Mouse (Mus musculus): Measurements from ENCODE around the gene Josd1.
"Not testable (repeated sequence)": the region's sequence is repeated elsewhere in the genome, so short reads cannot be mapped to it uniquely, and the experiment has no call there.

Gene Josd1

GRCm38 (mm10) chr15:79692334-79692733 lies 4.6 kb upstream of the Josd1 start:
- no peak for DNase-seq (ENCODE audit: low spot score)

- DNase-seq (ENCODE audit: low spot score), result no peak
Observed at GRCm38 (mm10) chr15:79691023-79691508, 3.3 kb upstream of the Josd1 start.

DNA sequence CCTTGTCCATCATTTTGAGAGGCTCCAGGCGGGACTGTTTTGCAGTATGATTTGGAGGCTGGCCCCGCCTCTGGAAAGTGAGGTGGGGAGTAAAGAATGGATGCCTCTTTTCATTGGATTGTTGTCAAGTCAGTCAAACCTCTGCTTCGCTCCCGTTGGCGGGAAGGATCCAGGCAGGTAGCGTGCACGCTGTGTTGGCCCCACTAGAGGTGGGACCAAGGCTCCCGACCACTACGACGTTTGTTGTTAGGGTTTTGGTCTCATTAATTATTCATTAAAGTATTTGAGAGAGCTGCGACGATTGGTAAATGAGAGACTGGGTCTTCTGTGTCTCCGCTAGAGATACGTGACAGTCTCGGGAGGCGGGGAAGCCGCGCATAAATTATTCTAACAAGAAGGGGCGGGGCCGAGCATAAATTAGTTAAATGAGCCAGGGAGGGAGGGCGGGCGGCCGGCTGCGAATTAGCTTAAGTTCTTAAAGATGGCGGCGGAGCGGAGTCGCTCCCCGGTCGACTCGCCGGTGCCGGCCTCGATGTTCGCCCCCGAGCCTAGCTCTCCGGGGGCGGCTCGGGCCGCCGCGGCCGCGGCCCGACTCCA lies 2.8 kb upstream of the Josd1 start, which contains the start of gene Gtpbp1:
Gene Gtpbp1 (plus strand): TSS at position 420 of the 597 bp plus-strand sequence.
- peak; percentile 100 for DNase-seq (ENCODE audit: low spot score)

DNA sequence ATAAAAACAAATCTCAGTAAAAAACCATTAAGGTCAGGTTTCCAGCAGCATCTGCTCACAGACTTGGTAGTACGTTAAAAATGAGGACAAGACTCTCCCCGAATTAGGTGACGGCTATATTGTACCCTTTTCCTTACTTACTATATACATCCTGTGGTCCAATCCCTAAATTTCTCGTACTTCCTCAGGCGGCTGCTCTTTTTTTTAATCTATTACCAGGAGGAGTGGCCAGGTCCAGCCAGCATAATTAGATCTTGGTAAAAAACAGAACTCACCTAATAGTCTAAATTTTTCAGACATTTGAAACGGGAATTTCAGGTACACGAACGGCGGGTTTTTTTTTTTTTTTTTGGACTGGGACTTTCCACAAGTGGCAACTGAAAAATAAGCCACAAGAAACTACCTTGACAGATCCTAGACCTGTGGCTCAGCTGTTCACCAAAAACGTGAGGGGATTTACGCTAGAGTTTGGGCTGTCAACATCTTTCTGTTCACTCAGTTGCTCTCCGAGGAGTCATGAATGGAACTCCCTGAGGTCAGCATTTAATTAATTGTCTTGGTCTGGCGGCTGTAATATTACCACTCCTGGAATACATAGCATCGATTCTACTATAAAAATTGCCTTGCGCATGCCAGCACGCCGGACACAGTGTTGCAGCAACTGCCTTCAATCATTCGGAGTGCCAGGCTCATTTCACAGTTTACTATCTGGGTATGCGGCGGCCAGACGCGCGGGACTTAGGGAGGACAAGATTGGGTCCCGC lies 2.1 kb upstream of the Josd1 start:
- no peak for DNase-seq (ENCODE audit: low spot score)

GRCm38 (mm10) chr15:79688268-79688956 lies 693 bp upstream of the Josd1 start:
- DNase-seq (ENCODE audit: low spot score), result no peak

DNA sequence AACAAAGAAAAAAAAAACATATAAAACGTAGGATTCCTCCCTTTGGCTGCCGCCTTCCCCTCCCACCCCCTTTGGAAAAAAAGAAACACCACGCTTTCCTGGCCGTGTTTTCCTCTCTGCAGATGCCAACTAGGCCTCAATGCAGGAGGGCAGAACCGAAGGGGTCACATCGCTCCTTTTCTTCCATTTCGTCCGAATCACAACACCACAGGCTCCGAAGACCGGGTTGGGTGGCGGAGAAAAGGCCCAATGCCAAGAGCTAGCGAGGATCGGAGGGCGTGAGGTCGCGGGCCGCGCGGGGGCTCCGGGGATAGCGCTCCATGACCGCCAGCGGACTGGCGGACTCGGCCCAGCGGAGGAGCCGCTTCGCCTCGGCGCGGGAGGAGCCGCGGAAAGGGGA lies 544 bp downstream of the Josd1 start:
- no peak for DNase-seq (ENCODE audit: low spot score)

DNA sequence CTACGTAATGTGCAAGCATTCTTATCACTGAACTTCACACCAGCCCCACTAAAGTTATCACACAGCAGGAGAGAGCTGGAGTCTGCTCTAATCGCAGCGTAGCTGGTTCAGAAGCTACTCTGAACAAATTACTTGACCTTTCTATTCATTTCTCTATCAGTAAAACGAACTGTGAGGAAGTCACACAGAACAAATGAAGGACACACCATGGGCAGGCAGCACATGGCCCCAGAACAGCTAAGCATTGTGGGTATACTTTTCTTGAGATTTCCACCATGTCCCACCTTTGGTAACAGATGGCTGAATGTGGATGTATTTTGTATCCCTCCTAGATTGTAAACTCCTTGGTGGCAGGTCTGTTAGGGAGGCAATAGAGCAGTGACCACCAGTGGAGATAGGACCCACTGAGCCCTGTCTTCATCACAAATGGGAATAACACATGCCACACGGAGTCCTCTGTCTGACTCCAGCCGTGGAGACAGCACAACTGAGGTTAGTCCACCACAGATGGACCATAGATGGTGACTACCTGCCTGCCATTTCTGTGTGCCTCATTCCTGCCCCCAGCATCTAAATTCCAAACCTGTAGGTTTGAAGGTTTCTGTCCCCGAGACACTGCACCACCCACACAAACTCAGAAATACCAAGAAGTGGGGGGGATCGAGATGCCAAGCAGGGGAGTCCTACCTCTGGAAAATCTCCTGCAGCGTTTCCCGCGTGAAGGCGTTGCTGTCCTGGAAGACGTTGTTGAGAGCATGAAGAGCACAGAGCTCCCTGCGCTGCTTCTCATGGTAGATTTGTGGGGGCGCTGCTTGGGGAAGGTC lies 1.5 kb downstream of the Josd1 start:
- no peak for DNase-seq (ENCODE audit: low spot score)

GRCm38 (mm10) chr15:79685141-79685641 lies 2.5 kb downstream of the Josd1 start:
- no peak for DNase-seq (ENCODE audit: low spot score)

GRCm38 (mm10) chr15:79684616-79685015 lies 3.1 kb downstream of the Josd1 start:
- no peak for DNase-seq (ENCODE audit: low spot score)

- DNase-seq (ENCODE audit: low spot score), result no peak
Observed at GRCm38 (mm10) chr15:79683707-79684465, 3.8 kb downstream of the Josd1 start.

DNA sequence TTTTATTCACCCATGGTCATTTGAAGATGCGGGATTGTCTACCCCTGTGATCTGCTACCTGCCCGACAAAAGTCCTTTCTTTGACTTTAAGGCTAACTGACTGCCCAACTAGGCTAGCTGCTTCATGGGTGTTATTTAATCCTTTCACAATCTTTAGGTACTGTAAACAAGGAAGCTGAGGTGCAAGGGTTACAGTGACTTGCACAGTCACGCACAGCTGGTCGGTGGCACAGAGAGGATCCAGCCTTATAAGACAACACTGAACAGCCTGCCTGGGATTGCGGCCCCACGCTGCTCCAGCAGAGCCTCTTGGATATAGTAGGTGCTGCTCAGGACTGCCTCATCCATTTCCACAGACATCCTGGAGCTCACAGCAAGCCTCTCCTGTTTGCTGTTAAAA lies 4.6 kb downstream of the Josd1 start:
- no peak for DNase-seq (ENCODE audit: low spot score)

- DNase-seq (ENCODE audit: low spot score), result no peak
Observed at GRCm38 (mm10) chr15:79681973-79682372, 5.7 kb downstream of the Josd1 start.

DNA sequence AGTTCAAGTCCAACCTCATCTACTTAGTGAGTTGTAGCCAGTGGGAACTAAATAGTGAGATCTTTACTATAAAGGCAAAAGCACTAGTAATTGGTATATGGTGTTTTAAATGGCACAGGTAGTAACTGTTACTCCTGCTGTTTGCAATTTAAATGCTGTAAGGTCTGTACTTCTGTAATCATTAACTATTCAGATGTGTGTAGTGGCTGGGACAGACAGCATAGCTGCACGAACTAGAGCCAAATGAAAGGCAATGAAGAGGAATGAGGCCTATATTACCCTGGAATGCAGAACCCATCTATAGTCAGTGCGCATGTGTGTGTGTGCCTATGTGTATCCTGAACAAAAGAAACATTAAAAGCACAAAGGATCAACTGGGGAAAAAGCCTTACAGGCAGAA lies 9.8 kb downstream of the Josd1 start:
- no peak for DNase-seq (ENCODE audit: low spot score)

GRCm38 (mm10) chr15:79671828-79672348 lies 15.8 kb downstream of the Josd1 start:
- DNase-seq (ENCODE audit: low spot score), result not testable (repeated sequence)

GRCm38 (mm10) chr15:79670972-79671299 lies 16.8 kb downstream of the Josd1 start:
- no peak for DNase-seq (ENCODE audit: low spot score)

DNA sequence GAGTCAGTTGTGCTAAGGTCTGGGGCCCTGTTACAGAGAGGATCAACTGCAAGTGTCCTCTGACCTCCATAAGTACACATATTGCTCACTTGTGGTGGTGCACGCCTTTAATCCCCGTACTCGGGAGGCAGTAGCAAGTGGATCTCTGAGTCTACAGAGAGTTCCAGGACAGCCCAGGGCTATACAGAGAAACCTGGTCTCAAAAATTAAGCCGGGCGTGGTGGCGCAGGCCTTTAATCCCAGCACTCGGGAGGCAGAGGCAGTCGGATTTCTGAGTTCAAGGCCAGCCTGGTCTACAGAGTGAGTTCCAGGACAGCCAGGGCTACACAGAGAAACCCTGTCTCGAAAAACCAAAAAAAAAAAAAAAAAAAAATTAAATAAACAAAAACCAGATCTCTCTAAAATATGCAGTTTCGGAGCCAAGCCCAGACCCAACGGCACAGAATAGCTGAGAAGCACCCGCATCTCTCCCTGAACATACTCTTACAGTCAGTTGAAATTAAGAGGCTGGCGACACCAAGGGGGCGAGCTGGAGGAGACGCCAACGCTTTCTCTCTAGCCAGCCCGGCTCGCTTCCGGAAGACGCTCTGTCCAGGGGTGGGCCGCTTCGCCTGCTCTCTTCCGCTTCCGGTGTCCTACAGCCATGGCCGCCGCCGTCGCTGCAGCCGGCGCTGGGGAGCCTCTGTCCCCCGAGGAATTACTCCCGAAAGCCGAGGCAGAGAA lies 17.3 kb downstream of the Josd1 start, which contains the start of gene Tomm22:
Gene Tomm22 (plus strand): TSS at position 613 of the 723 bp plus-strand sequence.
- DNase-seq (ENCODE audit: low spot score), result peak; percentile 95

- no peak for DNase-seq (ENCODE audit: low spot score)
Observed at GRCm38 (mm10) chr15:79669195-79669594, 18.5 kb downstream of the Josd1 start.

- DNase-seq (ENCODE audit: low spot score), result no peak
Observed at GRCm38 (mm10) chr15:79664666-79665065, 23.1 kb downstream of the Josd1 start.

DNA sequence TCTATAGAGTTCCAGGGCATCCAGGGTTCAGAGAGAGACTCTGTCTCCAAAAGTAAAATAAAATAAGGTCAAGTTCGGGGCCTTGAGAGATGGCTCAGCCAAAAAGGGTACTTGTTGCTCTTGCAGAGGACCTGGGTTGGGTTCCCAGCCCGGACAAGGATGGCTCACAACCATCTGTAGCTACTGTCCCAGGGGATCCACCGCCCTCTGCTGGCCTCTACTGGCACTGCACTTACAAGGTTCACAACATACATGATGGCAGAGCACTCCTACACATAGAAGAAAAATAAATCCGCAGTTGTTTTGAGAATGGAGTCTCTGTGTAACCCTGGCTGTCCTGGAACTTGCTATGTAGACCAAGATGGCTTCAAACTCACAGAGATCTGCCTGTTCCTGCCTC lies 25.9 kb downstream of the Josd1 start:
- peak; percentile 53 for DNase-seq (ENCODE audit: low spot score)
